Mouse (Mus musculus): ENCODE measurements around the gene Dhcr24.
A peak's percentile ranks its signal among the peaks of the same experiment; 100 is the strongest.

Gene Dhcr24

DNA sequence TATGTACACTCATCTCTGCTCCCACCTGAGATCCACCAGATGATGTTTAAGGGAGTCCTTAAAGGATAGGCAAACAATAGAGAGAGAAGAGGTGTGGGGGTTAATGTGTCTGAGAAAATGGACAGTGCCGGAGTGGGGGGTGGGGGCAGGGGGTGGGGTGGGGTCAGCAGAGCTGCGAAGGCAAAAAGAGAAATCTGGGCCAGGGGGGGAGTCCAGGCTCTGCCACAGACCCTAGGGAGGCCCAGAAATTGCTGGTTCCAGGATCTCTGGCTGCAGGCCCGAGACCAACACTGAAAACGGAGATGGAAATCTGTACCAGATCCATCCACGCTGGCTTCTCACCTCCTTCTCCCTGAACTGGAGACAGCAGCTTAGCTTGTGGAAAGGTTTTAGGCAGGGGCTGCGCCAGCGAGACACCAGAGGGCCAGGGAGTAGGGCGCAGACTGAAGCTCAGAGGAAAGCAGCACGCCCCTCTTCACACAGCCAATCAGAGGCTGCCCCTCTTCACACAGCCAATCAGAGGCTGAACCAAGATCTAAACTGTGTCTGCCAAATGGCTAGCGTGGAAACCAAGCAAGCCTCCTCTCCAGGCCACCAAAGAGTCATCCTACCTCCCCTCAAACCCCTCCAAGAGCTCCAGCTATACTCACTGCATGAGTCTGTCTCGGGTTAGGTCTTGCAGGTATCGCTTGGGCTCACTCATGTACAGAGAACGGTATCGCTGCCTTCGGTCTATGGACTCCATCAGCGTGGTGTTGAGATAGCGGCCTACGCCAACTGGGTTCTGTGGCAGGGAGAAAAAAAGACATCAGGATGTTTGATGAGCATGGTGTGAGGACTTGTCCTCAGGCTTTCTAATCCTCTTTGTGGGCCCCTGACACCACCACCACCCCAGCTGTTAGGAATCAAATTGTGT is 46.1 kb downstream of the Dhcr24 start:
- DNase-seq (ENCODE audit: low spot score in 2 of 2) = no peak

DNA sequence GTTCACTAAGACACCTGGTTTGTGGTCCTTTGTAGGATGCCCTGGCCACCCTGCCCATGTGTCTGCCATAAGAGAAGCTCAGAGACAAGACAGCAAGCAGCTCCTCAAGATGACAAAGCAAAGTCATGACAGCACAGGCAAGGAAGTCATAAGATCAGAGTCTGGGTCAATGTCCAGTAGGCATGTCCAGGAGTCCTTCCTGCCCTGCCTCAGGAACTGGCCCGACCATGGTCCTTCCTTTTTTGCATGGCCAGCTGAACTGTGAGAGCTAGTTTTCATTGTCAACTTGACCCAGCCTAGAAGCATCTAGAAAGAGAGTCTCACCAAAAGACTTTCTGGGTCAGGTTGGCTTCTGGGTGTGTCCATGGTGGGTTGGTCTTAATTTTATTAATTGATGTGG is 47.1 kb downstream of the Dhcr24 start:
- no peak for DNase-seq (ENCODE audit: low spot score in 2 of 2)

DNA sequence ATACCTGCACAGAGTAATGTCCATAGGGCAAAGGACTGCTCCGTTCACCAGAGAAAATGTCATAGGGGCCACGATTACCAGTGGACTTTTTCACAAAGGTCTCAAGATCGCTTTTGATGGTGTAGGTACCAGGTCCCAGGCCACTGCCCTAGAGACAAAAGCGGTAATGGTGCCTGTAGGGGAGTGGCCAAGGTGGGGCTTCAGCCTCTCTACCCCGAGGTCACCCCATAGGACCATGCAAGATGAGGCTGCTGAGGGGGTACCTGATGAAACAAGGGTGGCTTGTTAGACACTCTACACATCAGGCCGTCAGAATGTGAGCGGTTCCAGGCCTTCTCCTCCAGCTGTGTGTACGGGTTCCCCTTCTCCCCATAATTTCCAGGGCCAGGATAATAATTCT is 52.3 kb downstream of the Dhcr24 start:
- no peak for DNase-seq (ENCODE audit: low spot score in 2 of 2)

DNA sequence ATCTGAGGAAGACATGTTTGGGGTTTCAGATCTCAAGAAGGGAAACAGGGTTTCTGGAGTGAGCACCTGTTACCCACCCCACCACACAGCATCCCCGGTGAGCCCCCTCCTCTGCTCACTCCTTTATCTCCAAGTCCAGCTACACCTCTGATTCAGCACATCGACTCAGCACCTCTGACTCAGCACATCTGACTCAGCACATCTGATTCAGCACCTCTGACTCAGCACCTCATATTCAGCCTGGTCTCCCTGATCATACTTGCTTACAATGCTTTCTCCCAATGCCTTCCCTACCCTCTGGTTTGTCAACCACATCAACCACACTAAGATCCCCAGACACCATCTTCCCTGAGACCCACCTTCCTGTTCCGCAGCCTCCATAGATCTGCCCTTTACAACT is 52.7 kb downstream of the Dhcr24 start:
- DNase-seq (ENCODE audit: low spot score in 2 of 2) = no peak

DNA sequence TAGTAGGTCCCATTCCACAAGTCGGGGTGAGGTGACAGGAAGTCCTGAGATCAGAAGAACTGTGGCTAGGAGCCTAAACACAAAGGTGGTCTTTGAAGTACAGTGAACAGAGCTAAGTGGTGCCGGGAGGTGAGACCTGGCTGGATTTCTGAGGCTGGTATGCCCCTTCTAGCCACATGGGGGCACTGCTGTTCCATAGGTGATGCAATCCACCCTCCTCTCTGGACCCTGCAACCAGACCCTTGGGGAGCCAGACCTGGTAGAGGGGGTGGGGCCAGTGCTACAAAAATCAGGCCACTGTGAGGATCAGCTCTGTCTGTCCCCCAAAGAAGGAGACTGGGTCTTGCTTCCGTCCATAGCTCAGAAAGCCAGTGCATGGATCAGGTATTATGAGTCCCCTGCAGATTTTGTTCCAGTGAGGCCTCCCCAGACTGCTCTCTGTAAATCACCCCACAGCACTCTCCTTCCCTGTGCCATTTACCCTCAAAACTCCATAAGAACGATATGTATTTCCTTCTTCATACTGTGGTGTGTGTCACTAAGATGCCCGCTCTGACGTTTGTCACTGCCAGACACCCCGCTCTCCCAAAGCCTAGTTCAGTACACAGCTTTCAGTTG is 53.5 kb downstream of the Dhcr24 start:
- peak; percentile 18 to 50 for DNase-seq (ENCODE audit: low spot score in 2 of 2)

DNA sequence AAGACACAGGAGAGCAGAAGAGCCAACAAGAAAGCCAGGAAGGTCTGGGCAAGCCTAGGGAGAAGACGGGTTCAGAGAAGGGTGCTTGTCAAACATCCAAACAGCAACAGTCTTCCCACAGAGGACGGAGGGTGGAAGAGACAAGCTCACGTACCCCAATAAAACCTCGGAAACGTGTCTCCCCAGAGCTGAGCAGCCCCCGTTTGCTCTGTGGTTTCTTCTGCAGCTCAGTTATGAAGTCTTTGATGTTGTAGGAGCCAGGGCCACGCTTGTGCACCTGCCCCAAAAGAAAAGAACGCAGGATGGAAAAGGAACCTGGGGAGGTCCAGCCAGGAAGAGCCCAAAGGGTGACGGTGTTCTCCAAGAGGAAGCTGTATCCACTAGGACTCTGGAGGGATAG is 54.0 kb downstream of the Dhcr24 start:
- no peak for DNase-seq (ENCODE audit: low spot score in 2 of 2)

DNA sequence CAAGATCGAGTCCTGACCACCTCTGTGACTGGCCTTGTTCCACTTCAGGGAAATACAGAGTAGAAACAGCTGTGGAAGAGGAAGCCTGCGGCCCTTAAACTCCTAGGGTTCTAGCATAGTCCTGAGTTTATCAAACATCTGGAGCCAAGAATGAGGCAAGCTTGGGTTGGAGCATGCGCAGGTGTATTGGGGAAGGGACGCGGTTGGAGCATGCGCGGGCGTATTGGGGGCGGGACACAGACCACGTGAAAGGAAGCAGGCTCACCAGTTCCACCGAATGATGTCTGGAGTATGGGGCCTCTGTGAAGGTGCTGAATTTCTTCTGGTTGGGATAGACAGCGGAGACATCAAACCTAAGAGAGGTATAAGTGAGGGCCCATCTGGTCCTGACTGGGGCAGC is 54.8 kb downstream of the Dhcr24 start:
- DNase-seq (ENCODE audit: low spot score in 2 of 2) = no peak

DNA sequence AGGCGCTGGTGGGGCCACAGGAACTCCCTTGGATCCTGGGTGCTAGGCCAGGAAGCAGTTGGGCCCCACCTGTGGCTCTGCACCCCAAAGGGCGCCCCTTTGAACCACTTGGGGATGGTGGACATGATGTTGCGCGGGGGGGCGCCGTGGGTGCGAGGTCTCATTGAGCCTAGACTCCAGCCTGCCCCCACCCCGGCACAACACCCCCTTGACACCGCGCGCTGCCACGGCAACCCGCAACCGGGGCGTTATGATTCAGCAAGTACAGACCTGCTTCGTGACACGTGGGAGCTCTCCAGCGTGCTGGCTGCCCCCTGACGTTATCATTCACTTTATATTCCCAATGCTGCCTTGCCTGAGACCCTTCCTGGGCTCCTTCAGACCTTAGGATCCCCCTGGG is 56.2 kb downstream of the Dhcr24 start, which contains the start of gene Lexm:
Gene Lexm, minus strand, starts transcription at position 186 of the 400 bp plus-strand sequence.
- DNase-seq (ENCODE audit: low spot score in 2 of 2) = no peak

DNA sequence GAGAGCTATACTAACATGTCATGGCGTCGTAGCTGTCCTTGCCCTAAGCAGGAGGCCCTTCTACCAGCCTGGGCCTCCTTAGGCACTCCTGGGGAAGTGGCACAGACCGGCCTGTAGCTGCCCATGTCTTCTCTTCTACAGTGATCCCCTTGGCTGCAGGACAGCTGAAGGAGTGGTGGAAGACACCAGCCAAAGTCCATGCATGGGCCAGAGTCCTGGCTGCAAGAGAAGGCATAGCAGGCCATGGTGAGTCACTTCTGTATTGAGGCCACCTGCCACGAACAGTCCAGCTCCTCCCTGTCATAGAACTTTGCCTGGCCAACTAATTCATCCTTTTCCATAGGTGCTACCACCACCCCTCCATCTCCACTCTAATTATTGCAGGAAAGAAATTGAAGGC is 58.1 kb downstream of the Dhcr24 start:
- DNase-seq (ENCODE audit: low spot score in 2 of 2) = no peak

DNA sequence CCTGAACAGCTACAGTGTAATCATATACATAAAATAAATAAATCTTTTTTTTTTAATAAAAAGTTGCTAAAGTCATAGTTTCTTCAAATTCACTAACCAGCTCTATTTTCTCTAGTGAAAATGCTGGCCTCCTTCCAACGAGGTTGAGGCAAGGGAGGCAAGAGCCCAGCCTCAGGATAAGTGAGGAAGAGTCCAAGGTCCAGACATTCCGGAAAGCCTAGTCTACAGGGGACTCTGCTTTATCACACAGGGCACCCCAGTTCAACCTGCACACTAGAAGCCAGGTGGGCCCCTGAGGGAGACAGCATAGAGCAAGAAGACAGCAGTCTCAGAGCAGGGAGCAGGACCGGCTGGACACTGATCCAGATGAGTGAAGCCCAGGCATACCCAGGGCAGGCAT is 60.6 kb downstream of the Dhcr24 start:
- no peak for DNase-seq (ENCODE audit: low spot score in 2 of 2)

DNA sequence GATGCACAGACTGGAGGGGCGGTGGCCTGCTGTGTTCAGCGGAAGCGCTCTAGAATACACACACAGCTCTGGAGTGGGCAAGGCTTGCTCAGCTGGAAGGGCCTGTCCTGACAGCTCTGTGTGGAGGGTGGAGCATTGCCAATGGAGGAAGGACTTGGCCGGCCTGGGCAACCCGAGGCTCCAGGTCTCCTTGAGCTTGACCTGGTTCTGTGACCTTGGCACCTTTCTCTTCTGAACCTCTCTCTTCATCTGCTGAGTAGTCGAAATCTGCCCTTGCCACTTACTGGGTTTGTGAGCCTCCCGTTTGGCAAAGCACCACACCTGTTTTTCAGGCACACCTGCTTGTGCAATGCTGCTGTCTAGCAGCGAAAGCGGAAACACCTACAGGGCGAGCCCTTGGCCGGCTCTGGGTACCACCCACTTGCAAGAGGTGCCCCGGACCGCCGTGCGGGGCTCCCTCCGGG is 61.2 kb downstream of the Dhcr24 start, which contains the start of gene Ttc22:
Gene Ttc22, plus strand, starts transcription at position 403 of the 464 bp plus-strand sequence.
- no peak for DNase-seq (ENCODE audit: low spot score in 2 of 2)

DNA sequence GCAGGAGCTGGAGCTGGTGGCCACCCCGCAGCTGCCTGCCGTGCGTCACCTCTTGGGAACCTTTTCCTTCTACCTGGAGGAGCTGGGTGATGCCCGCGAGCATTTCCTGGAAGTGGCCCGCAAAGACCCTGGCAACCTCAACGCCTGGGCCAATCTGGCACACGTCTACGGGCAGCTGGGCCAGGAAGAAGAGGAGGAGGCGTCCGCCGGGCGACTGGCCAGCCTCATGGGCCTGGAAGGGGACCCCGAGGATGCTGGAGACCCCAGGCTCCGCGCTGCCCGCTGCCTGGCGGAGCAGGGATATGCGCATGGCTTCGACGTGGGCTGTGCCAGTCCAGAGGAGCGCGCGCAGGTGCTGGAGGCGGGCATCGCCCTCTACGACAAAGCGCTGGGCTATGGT is 61.9 kb downstream of the Dhcr24 start:
- DNase-seq (ENCODE audit: low spot score in 2 of 2) = no peak

DNA sequence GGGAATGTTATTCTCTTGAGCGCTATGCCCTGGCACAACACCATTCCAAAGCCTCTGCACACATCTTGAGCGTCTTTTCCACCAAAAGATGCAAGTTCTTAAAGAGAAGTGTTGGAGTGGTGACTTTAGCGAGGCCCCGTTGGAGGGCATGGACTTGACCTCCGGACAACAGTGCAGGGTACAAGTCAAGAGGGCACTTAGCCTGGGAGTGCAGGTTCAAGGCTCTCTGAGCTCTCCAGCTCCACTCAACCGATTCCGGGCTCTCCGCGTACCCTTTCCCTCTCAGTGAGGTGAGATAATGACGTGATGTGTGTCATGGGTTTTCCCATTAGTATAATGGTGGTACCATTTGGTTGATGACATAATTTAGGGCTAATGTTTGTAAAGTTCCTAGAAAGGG is 63.4 kb downstream of the Dhcr24 start:
- DNase-seq (ENCODE audit: low spot score in 2 of 2) = no peak

DNA sequence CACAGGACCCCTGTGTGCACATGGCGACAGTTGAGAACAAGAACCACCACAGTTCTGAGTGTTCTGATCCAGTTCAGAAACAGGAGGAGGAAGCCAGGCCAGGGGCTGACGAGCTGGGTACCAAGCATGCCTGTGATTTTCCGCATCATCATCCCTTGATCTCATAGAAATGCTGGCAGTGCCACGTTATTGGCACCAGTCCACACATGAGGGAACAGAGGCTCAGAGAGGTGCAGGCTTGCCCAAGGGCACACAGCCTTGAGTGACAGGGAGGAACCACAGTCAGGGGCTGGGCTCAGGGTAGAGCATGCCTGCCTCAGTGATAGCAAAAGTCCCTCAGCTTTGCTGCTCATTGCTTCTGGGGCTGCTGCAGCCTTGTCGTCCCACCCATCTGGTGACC is 67.0 kb downstream of the Dhcr24 start:
- DNase-seq (ENCODE audit: low spot score in 2 of 2) = no peak

DNA sequence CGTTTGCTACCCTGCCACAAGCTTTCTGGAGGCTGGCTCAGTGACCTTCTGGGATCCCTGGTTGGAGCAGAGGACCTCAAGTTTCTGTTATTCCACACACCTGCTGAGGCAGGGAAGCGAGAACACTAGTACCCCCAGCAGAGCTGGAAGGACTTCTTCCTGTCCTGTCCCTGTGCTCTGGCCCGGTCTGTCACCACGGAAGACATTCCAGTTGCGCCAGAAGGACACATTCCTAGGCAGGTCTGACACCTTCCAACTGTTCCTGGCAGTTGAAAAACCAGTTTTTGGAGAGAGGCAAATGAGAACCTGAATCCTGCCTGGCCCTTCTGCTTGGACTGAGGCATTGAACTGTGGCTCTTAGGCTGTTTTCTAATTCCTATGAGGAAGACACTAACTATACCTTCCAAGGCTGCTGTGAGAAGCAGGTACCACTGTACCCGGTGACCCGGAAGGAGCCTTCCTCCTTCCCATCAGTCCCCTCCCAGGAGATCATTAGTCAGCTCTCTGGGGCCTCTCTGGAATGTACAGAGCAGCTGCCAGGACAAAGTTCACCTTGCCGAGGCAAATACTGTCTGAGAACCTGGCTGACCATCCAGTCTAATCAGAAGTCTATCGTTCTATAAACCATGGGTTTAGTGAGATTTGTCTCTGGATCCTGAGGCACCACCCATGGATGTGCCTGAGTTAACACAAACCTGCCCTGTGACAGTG is 68.0 kb downstream of the Dhcr24 start:
- DNase-seq (ENCODE audit: low spot score in 2 of 2) = no peak

DNA sequence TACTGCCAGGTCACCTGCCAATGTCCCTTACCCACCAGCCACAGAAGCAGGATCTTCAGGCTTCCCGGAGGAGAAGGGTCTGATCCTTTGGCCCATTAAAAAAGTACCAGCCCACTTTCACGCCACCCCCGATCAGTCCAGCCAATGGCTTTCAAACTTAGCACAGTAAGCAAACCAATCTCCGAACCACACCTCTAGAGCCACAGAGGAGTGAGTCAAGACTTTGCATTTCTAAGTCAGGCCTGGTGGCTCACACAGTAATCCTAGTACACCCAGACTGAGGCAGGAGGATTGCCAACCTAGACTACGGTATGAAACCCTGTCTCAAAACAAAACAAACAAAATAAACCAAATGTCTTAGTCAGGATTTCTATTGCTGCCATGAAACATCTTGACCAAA is 68.5 kb downstream of the Dhcr24 start:
- DNase-seq (ENCODE audit: low spot score in 2 of 2) = no peak

DNA sequence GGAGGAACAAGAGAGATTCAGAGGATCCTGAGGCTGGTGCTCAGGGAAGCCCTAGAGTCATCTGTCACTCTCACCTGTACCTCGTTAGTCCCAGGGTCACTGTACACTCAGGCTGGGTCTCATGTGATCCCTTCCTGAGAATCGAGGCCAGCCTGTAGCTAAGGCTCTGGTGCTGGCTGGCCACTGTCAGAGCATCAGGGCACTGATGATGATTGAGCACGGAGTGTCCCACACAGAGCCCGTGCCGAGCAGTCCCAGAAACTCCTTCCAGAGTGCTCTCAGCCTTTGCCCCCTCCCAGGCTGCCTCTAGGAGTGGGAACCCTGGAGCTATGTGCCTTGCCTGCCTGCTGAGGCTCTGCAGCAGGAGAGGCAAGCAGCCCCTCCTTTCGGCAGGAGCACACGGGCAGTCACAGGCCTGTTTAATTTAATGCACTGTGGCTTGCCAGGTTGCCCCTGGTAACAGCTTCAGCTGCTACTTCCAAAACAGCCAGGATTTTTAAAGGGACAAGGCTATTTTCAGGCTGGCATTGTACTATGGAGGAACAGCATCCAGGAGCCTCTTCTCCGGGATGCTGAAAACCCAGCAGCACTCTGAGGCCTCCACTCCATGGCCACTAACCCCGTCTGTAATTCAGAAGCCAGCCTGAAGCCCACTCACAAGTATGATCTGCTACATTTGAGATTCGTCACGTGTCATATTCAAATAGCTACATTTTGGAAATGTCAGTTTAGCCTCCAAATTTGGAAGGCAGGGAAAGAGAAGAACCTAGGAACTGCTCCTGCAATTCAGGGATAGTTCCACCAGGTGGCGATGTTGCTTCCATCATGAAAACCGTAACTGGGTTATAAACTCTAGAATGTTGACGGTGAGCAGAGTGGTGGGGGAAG is 69.7 kb downstream of the Dhcr24 start:
- peak; percentile 31 to 34 for DNase-seq (ENCODE audit: low spot score in 2 of 2)

DNA sequence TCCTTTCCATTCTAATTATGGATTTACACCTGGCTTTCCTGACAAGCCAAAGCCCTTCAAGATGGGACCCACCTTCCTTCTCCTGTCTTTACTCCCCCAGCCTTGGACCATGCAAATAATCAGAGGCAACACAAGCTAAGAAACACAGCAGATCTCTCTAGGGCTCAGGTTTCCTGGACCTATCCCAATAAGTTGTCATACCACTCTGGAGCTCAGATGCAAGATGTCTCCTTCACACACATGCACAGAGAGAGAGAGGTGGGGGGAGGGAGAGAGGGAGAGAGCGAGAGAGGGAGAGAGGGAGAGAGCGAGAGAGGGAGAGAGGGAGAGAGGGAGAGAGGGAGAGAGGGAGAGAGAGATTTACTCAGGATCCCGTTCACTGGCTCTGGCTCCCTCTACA is 71.5 kb downstream of the Dhcr24 start:
- no peak for DNase-seq (ENCODE audit: low spot score in 2 of 2)

DNA sequence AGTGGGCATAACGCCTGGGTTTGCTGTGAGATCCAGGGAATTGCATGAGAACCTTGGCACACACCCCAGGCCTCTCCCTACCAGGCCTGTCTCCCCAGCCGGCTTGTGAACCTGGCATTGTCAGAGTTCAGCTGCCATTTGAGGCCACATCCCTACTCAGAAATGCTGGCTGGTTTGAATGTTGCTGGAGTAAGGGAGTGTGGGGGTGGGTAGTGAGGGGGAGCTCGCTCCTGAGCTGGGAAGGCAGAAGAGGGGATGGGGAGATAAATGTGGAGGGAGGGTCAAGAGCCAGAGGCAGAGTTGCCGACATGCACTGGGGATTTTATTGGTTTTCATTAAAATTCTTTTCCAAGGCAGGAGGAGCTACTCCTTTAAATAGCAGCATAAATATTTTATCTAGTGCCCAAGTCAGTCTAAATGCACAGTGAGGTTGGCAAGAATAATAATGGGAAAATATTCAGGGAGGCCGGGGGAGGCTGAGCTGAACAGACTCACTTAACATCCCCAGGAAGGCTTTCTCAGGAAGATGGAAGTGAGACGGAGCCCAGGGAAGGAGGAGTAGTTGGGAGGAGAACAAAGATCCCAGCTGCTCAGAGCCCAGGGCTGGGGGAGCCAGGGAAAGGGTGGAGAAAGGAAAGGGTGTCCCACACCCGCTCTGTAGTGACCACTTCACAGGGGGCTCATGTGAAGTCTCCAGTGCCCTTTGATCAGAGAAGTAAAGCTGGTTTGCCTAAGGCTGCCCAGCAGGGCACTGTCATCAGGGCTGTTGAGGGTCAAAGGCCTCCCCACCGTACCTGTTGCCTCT is 72.6 kb downstream of the Dhcr24 start:
- no peak for DNase-seq (ENCODE audit: low spot score in 2 of 2)

DNA sequence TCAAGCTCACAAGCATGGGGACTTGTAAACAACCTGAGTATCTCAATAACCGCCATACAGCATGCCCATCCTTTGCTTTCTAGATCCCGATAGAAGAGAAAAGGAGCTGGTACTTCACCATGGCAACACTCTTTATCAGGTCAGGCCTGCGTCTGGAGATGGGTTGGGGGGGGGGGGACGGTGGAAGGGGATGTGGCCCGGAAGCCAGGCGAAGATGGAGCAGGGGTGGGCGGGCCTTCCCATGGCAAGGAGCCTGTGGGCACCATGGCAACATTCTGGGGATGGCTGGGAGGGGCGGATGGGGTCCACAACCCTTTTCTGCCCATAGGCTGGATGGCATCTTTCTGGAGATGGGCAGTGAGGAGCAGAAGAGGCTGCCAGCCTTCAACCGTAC is 73.2 kb downstream of the Dhcr24 start:
- DNase-seq (ENCODE audit: low spot score in 2 of 2) = no peak
